ENCODE assay signal across 1 mouse cellular context in the genomic region with DNA sequence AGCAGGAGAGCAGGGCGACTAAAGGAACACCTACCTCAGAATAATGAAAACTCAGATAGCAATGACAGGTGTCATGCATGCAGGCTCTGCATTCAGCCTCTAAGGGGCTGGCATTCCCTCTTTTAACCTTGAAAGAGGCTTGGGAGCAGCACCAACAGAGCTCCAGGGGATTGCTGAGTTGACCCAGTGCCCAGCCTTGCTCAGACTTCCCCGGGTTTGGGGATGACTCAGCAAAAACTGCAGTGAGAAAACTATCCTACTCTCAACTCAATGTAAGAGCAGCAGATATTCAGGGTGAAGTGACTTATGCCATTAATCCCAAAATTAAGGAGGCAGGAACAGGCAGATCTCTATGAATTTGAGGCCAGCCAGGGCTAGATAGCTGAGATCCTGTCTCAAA.
TF ChIP-seq lines count a peak whose summit lies in the region.

No protein-coding gene starts in this region.

TF ChIP-seq in CH12.LX, 34 proteins besides CTCF, POLR2A, EP300 and RAD21:
- peak; percentile 82 for TF ChIP-seq MAFK (IDR thresholded peaks at IDR 0.05; ENCODE audit: insufficient replicate concordance, low read length)
- no peak for TF ChIP-seq ZC3H11A (IDR thresholded peaks at IDR 0.05; ENCODE audit: low read depth, low read length)
